Mouse (Mus musculus): ENCODE data around the gene Gp1bb. TPM values are rescaled to one million over a fixed set of nuclear protein-coding genes. Genes with fewer than 3 reads are reported as not detected.
A peak's percentile ranks its signal among the peaks of the same experiment; 100 is the strongest.

The Gp1bb gene
- polyA plus RNA-seq, 1 experiment from 2014 or later = 9.5 TPM

GRCm38 (mm10) chr16:18601447-18601846 lies 20.8 kb downstream of the Gp1bb start:
- Histone ChIP-seq H3K4me1 (replicated peaks; ENCODE audit: control insufficient read depth, insufficient read depth, low read length) (no peaks in the 10 kb centered on the region), H3K9ac (ENCODE audit: low read depth, low read length) (no peak overlapping the region), H3K27me3 (ENCODE audit: control insufficient read depth, insufficient read depth, low read length) (no peaks in the 10 kb centered on the region), H3K4me2 (replicated peaks; ENCODE audit: low read depth, low read length) (no peak overlapping the region), H3K36me3 (ENCODE audit: control insufficient read depth, insufficient read depth, low read length) (no peaks in the 10 kb centered on the region), H3K9me3 (ENCODE audit: control insufficient read depth, low read length) (no peaks in the 10 kb centered on the region), H3K4me3 (ENCODE audit: low read depth, low read length) (no peak overlapping the region), H3K27ac (ENCODE audit: low read depth, low read length) (no peak overlapping the region)
- 53% methylated on average over 7 of the region's 7 CpGs for WGBS
- ATAC-seq (ENCODE audit: low FRiP score) (no peak), DNase-seq (ENCODE audit: low spot score) (no peak)

- Histone ChIP-seq H3K27ac (ENCODE audit: low read depth, low read length) (no peak overlapping the region), H3K9ac (ENCODE audit: low read depth, low read length) (no peak overlapping the region), H3K4me1 (replicated peaks; ENCODE audit: control insufficient read depth, insufficient read depth, low read length) (no peaks in the 10 kb centered on the region), H3K36me3 (ENCODE audit: control insufficient read depth, insufficient read depth, low read length) (no peaks in the 10 kb centered on the region), H3K4me3 (ENCODE audit: low read depth, low read length) (no peak overlapping the region), H3K4me2 (replicated peaks; ENCODE audit: low read depth, low read length) (no peak overlapping the region), H3K9me3 (ENCODE audit: control insufficient read depth, low read length) (no peaks in the 10 kb centered on the region), H3K27me3 (ENCODE audit: control insufficient read depth, insufficient read depth, low read length) (peaks cover 7% of the 10 kb centered on the region)
- DNase-seq (ENCODE audit: low spot score) (no peak), ATAC-seq (ENCODE audit: low FRiP score) (no peak)
- WGBS = 84% methylated on average over 3 of the region's 3 CpGs
Measured at GRCm38 (mm10) chr16:18598006-18598405, 24.2 kb downstream of the Gp1bb start.

- Histone ChIP-seq H3K36me3 (ENCODE audit: control insufficient read depth, insufficient read depth, low read length) (no peaks in the 10 kb centered on the region), H3K4me3 (ENCODE audit: low read depth, low read length) (no peak overlapping the region), H3K9me3 (ENCODE audit: control insufficient read depth, low read length) (no peaks in the 10 kb centered on the region), H3K27me3 (ENCODE audit: control insufficient read depth, insufficient read depth, low read length) (peaks cover 21% of the 10 kb centered on the region), H3K9ac (ENCODE audit: low read depth, low read length) (no peak overlapping the region), H3K27ac (ENCODE audit: low read depth, low read length) (no peak overlapping the region), H3K4me2 (replicated peaks; ENCODE audit: low read depth, low read length) (no peak overlapping the region), H3K4me1 (replicated peaks; ENCODE audit: control insufficient read depth, insufficient read depth, low read length) (peaks cover 3% of the 10 kb centered on the region; the same call in 1 of the 2 replicates)
- ATAC-seq (ENCODE audit: low FRiP score) (no peak), DNase-seq (ENCODE audit: low spot score) (no peak)
- 47% methylated on average over 5 of the region's 5 CpGs for WGBS
Measured at GRCm38 (mm10) chr16:18596255-18596654, 25.9 kb downstream of the Gp1bb start.

- Histone ChIP-seq H3K36me3 (ENCODE audit: control insufficient read depth, insufficient read depth, low read length) (no peaks in the 10 kb centered on the region), H3K4me2 (replicated peaks; ENCODE audit: low read depth, low read length) (no peak overlapping the region), H3K9me3 (ENCODE audit: control insufficient read depth, low read length) (no peaks in the 10 kb centered on the region), H3K9ac (ENCODE audit: low read depth, low read length) (no peak overlapping the region), H3K27ac (ENCODE audit: low read depth, low read length) (no peak overlapping the region), H3K27me3 (ENCODE audit: control insufficient read depth, insufficient read depth, low read length) (peaks cover 45% of the 10 kb centered on the region), H3K4me3 (ENCODE audit: low read depth, low read length) (no peak overlapping the region), H3K4me1 (replicated peaks; ENCODE audit: control insufficient read depth, insufficient read depth, low read length) (peaks cover 9% of the 10 kb centered on the region)
- DNase-seq (ENCODE audit: low spot score) = no peak
- 73% methylated on average over 2 of the region's 2 CpGs for WGBS
- no peak for ATAC-seq (ENCODE audit: low FRiP score)
Measured at GRCm38 (mm10) chr16:18593930-18594329, 28.3 kb downstream of the Gp1bb start.

- H3K27me3 ChIP-seq (ENCODE audit: control insufficient read depth, insufficient read depth, low read length) = peaks cover 68% of the 10 kb centered on the region
- DNase-seq (ENCODE audit: low spot score) (peak; percentile 71), ATAC-seq (ENCODE audit: low FRiP score) (no peak)
- H3K9me3 ChIP-seq (ENCODE audit: control insufficient read depth, low read length) = no peaks in the 10 kb centered on the region
- H3K36me3 ChIP-seq (ENCODE audit: control insufficient read depth, insufficient read depth, low read length) = no peaks in the 10 kb centered on the region
- no peak overlapping the region for H3K27ac ChIP-seq (ENCODE audit: low read depth, low read length)
- WGBS = 1% methylated on average over 59 of the region's 59 CpGs
- H3K4me2 ChIP-seq (replicated peaks; ENCODE audit: low read depth, low read length) = peak overlapping the region; percentile 17; the same call in 1 of the 2 replicates
- H3K9ac ChIP-seq (ENCODE audit: low read depth, low read length) = no peak overlapping the region
- H3K4me3 ChIP-seq (ENCODE audit: low read depth, low read length) = peak overlapping the region; percentile 10; the same call in 1 of the 2 replicates
- H3K4me1 ChIP-seq (replicated peaks; ENCODE audit: control insufficient read depth, insufficient read depth, low read length) = peaks cover 16% of the 10 kb centered on the region
Measured at GRCm38 (mm10) chr16:18591047-18592018, 30.9 kb downstream of the Gp1bb start.

- peaks cover 78% of the 10 kb centered on the region for H3K27me3 ChIP-seq (ENCODE audit: control insufficient read depth, insufficient read depth, low read length)
- DNase-seq (ENCODE audit: low spot score) (peak; percentile 67), ATAC-seq (ENCODE audit: low FRiP score) (no peak; the same call in 1 of the 2 replicates)
- peak within 1 kb of the TSS; percentile 22 for H3K4me3 ChIP-seq (ENCODE audit: low read depth, low read length)
- no peaks in the 10 kb centered on the region for H3K9me3 ChIP-seq (ENCODE audit: control insufficient read depth, low read length)
- peaks cover 17% of the 10 kb centered on the region for H3K4me1 ChIP-seq (replicated peaks; ENCODE audit: control insufficient read depth, insufficient read depth, low read length)
- H3K4me2 ChIP-seq (replicated peaks; ENCODE audit: low read depth, low read length) = peak within 1 kb of the TSS; percentile 28
- H3K9ac ChIP-seq (ENCODE audit: low read depth, low read length) = no peak within 1 kb of the TSS
- no peak within 1 kb of the TSS for H3K27ac ChIP-seq (ENCODE audit: low read depth, low read length)
- WGBS = 2% methylated on average over 48 of the region's 48 CpGs
- no peaks in the 10 kb centered on the region for H3K36me3 ChIP-seq (ENCODE audit: control insufficient read depth, insufficient read depth, low read length)
Measured at GRCm38 (mm10) chr16:18589804-18590790, 32.1 kb downstream of the Gp1bb start, which contains the start of gene Tbx1. TSS of gene Tbx1 (minus strand) at chr16:18590671.

- DNase-seq (ENCODE audit: low spot score) (peak; percentile 51), ATAC-seq (ENCODE audit: low FRiP score) (no peak)
- WGBS = 9% methylated on average over 9 of the region's 9 CpGs
- H3K36me3 ChIP-seq (ENCODE audit: control insufficient read depth, insufficient read depth, low read length) = no peaks in the 10 kb centered on the region
- no peak overlapping the region for H3K9ac ChIP-seq (ENCODE audit: low read depth, low read length)
- no peak overlapping the region for H3K4me2 ChIP-seq (replicated peaks; ENCODE audit: low read depth, low read length)
- no peak overlapping the region for H3K27ac ChIP-seq (ENCODE audit: low read depth, low read length)
- no peaks in the 10 kb centered on the region for H3K9me3 ChIP-seq (ENCODE audit: control insufficient read depth, low read length)
- H3K4me3 ChIP-seq (ENCODE audit: low read depth, low read length) = no peak overlapping the region
- peaks cover 17% of the 10 kb centered on the region for H3K4me1 ChIP-seq (replicated peaks; ENCODE audit: control insufficient read depth, insufficient read depth, low read length)
- peaks cover 88% of the 10 kb centered on the region for H3K27me3 ChIP-seq (ENCODE audit: control insufficient read depth, insufficient read depth, low read length)
Measured at GRCm38 (mm10) chr16:18589080-18589621, 33.1 kb downstream of the Gp1bb start.

- H3K9ac ChIP-seq (ENCODE audit: low read depth, low read length) = no peak overlapping the region
- H3K36me3 ChIP-seq (ENCODE audit: control insufficient read depth, insufficient read depth, low read length) = no peaks in the 10 kb centered on the region
- ATAC-seq (ENCODE audit: low FRiP score) (no peak), DNase-seq (ENCODE audit: low spot score) (peak; percentile 56)
- H3K9me3 ChIP-seq (ENCODE audit: control insufficient read depth, low read length) = no peaks in the 10 kb centered on the region
- H3K4me2 ChIP-seq (replicated peaks; ENCODE audit: low read depth, low read length) = 0 out of 2 replicates have a peak overlapping the region, but pooled peaks have one; percentile 33
- H3K4me3 ChIP-seq (ENCODE audit: low read depth, low read length) = peak overlapping the region; percentile 22
- peaks cover 17% of the 10 kb centered on the region for H3K4me1 ChIP-seq (replicated peaks; ENCODE audit: control insufficient read depth, insufficient read depth, low read length)
- WGBS = 1% methylated on average over 31 of the region's 31 CpGs
- no peak overlapping the region for H3K27ac ChIP-seq (ENCODE audit: low read depth, low read length)
- H3K27me3 ChIP-seq (ENCODE audit: control insufficient read depth, insufficient read depth, low read length) = peaks cover 92% of the 10 kb centered on the region
Measured at GRCm38 (mm10) chr16:18588738-18589055, 33.5 kb downstream of the Gp1bb start.
